Mouse (Mus musculus) forebrain, postnatal 0 days (tissue): ENCODE measurements around the gene Cnnm4. TPM values are rescaled to one million over a fixed set of nuclear protein-coding genes. Genes with fewer than 3 reads are reported as not detected.
"Not testable (repeated sequence)": the region's sequence is repeated elsewhere in the genome, so short reads cannot be mapped to it uniquely, and the experiment has no call there.

Experiments
- ATAC-seq: fragments of 200-750 bp; cut with Nextera tagmentation; 2 replicates; pipeline ENCODE4 v1.8.0; 2017; ENCODE audit warnings: mild to moderate bottlenecking, moderate library complexity
- DNase-seq: peaks from one replicate; pipeline ENCODE4 v3.0.0-alpha.2; 2015
- H3K27ac ChIP-seq: fragments of 300-500 bp; sonication (generic); 2 replicates; pipeline ENCODE4 v1.5.1; 2014; ENCODE audit warnings: low read depth, mild to moderate bottlenecking, antibody characterized with exemption, low read length, moderate library complexity, mixed read lengths
- H3K27me3 ChIP-seq: fragments of 300-500 bp; sonication (generic); 2 replicates; pipeline ENCODE4 v1.6.1; 2014; ENCODE audit warnings: mild to moderate bottlenecking, low read length, mixed read lengths; ENCODE audit not compliant: insufficient read depth
- H3K36me3 ChIP-seq: fragments of 300-500 bp; sonication (generic); 2 replicates; pipeline ENCODE4 v1.6.1; 2014; ENCODE audit warnings: mild to moderate bottlenecking, moderate library complexity; ENCODE audit not compliant: insufficient read depth
- H3K4me1 ChIP-seq: fragments of 300-500 bp; sonication (generic); 2 replicates; pipeline ENCODE4 v1.6.1; 2014; ENCODE audit warnings: antibody characterized with exemption; ENCODE audit not compliant: insufficient read depth
- H3K4me2 ChIP-seq: fragments of 300-500 bp; sonication (generic); 2 replicates; pipeline ENCODE4 v1.6.1; 2014; ENCODE audit warnings: low read depth, mild to moderate bottlenecking, moderate library complexity
- H3K4me3 ChIP-seq: fragments of 300-500 bp; sonication (generic); 2 replicates; pipeline ENCODE4 v1.5.1; 2014; ENCODE audit warnings: low read depth, low read length, mixed read lengths
- H3K9ac ChIP-seq: fragments of 300-500 bp; sonication (generic); 2 replicates; pipeline ENCODE4 v1.6.1; 2014; ENCODE audit warnings: mild to moderate bottlenecking
- H3K9me3 ChIP-seq: fragments of 300-500 bp; sonication (generic); 2 replicates; pipeline ENCODE4 v1.6.1; 2016; ENCODE audit warnings: low read length
- CTCF ChIP-seq: sonication (generic); IDR thresholded peaks from 2 replicates; pipeline ENCODE4 v1.5.1; 2016; ENCODE audit warnings: antibody characterized with exemption, control low read depth, low read depth
- WGBS: fragments of 180-500 bp; shearing (Covaris S2); extraction: QIAGEN DNeasy Blood & Tissue Kit; methylation state at CpG from one replicate; pipeline ENCODE4 v1.1.7; 2014; 5-methylcytosine and 5-hydroxymethylcytosine counted together
- polyA plus RNA-seq: library from polyadenylated mRNA; unstranded; fragments of >200 nt; fragmentation: Nextera tagmentation; extraction: Ambion mirVana; gene quantifications from 2 replicates; pipeline ENCODE4 v1.2.1, GENCODE M21; 2015
- total RNA-seq: library from RNA; depleted of rRNA; stranded (reverse); fragments of >200 nt; gene quantifications from 2 replicates; pipeline ENCODE4 v1.2.3, GENCODE M21; 2014

Gene Cnnm4
- total and polyA plus RNA-seq, 2 experiments from 2014 or later = 9.4 to 14.6 TPM

GRCm38 (mm10) chr1:36533546-36533945, 62.1 kb downstream of the Cnnm4 start:
- DNase-seq (no peak), ATAC-seq (no peak)
- Histone ChIP-seq H3K4me1 (no peaks in the 10 kb centered on the region), H3K27me3 (no peaks in the 10 kb centered on the region), H3K9ac (no peak overlapping the region), H3K9me3 (no peaks in the 10 kb centered on the region), H3K4me3 (no peak overlapping the region), H3K36me3 (peaks cover 6% of the 10 kb centered on the region; the same call in 1 of the 2 replicates), H3K4me2 (no peak overlapping the region), H3K27ac (no peak overlapping the region)
- WGBS = 88% methylated on average over 6 of the region's 6 CpGs
- TF ChIP-seq CTCF = no peak

- H3K4me3 ChIP-seq = no peak overlapping the region
- H3K9ac ChIP-seq = no peak overlapping the region
- ATAC-seq (no peak), DNase-seq (no peak)
- 84% methylated on average over 6 of the region's 6 CpGs for WGBS
- no peak overlapping the region for H3K27ac ChIP-seq
- peaks cover 6% of the 10 kb centered on the region; the same call in 1 of the 2 replicates for H3K36me3 ChIP-seq
- no peaks in the 10 kb centered on the region for H3K9me3 ChIP-seq
- no peak overlapping the region for H3K4me2 ChIP-seq
- no peak for TF ChIP-seq CTCF
- H3K4me1 ChIP-seq = no peaks in the 10 kb centered on the region
- H3K27me3 ChIP-seq = no peaks in the 10 kb centered on the region
Observed at GRCm38 (mm10) chr1:36534595-36535058, 63.2 kb downstream of the Cnnm4 start.

- H3K27ac ChIP-seq = no peak overlapping the region
Observed at GRCm38 (mm10) chr1:36535477-36536396, 64.3 kb downstream of the Cnnm4 start.

GRCm38 (mm10) chr1:36536397-36536728, 64.9 kb downstream of the Cnnm4 start:
- no peak overlapping the region for H3K27ac ChIP-seq
- H3K9me3 ChIP-seq = no peaks in the 10 kb centered on the region
- no peaks in the 10 kb centered on the region for H3K4me1 ChIP-seq
- H3K9ac ChIP-seq = no peak overlapping the region
- H3K36me3 ChIP-seq = peaks cover 10% of the 10 kb centered on the region
- ATAC-seq = no peak
- DNase-seq = no peak
- no peak overlapping the region for H3K4me3 ChIP-seq
- WGBS = 86% methylated on average over 8 of the region's 8 CpGs
- H3K4me2 ChIP-seq = no peak overlapping the region
- H3K27me3 ChIP-seq = no peaks in the 10 kb centered on the region
- no peak for TF ChIP-seq CTCF

More at GRCm38 (mm10) chr1:36535477-36536396, 64.3 kb downstream of the Cnnm4 start:
- WGBS = 82% methylated on average over 11 of the region's 11 CpGs
- DNase-seq (no peak), ATAC-seq (no peak)
- H3K9ac ChIP-seq = no peak overlapping the region
- no peaks in the 10 kb centered on the region for H3K9me3 ChIP-seq
- no peak for TF ChIP-seq CTCF
- H3K4me3 ChIP-seq = no peak overlapping the region
- no peaks in the 10 kb centered on the region for H3K27me3 ChIP-seq
- no peaks in the 10 kb centered on the region for H3K4me1 ChIP-seq
- peaks cover 7% of the 10 kb centered on the region for H3K36me3 ChIP-seq
- H3K4me2 ChIP-seq = no peak overlapping the region

GRCm38 (mm10) chr1:36536783-36537182, 65.4 kb downstream of the Cnnm4 start, which contains the start of gene Ankrd23:
TSS of gene Ankrd23 (minus strand) at chr1:36536883.
- not testable (repeated sequence) for H3K9ac ChIP-seq, H3K9me3 ChIP-seq, H3K27me3 ChIP-seq, H3K27ac ChIP-seq, H3K4me1 ChIP-seq, DNase-seq, H3K4me2 ChIP-seq, H3K4me3 ChIP-seq, ATAC-seq
- 97% methylated on average over 9 of the region's 9 CpGs for WGBS
- H3K36me3 ChIP-seq = peaks cover 14% of the 10 kb centered on the region

GRCm38 (mm10) chr1:36538727-36539126, 67.3 kb downstream of the Cnnm4 start:
- Histone ChIP-seq H3K9me3 (no peaks in the 10 kb centered on the region), H3K27me3 (no peaks in the 10 kb centered on the region), H3K27ac (no peak overlapping the region), H3K9ac (no peak overlapping the region), H3K36me3 (peaks cover 16% of the 10 kb centered on the region), H3K4me1 (no peaks in the 10 kb centered on the region), H3K4me3 (no peak overlapping the region), H3K4me2 (no peak overlapping the region)
- no peak for ATAC-seq
- no peak for TF ChIP-seq CTCF
- no peak for DNase-seq
- WGBS = 79% methylated on average over 4 of the region's 4 CpGs

- DNase-seq = no peak
- H3K36me3 ChIP-seq = peaks cover 16% of the 10 kb centered on the region
- H3K4me3 ChIP-seq = no peak within 1 kb of the TSS
- H3K9ac ChIP-seq = no peak within 1 kb of the TSS
- no peak within 1 kb of the TSS for H3K4me2 ChIP-seq
- no peak within 1 kb of the TSS for H3K27ac ChIP-seq
- H3K4me1 ChIP-seq = no peaks in the 10 kb centered on the region
- no peak for ATAC-seq
- H3K9me3 ChIP-seq = no peaks in the 10 kb centered on the region
- no peak for TF ChIP-seq CTCF
- 76% methylated on average over 9 of the region's 9 CpGs for WGBS
- H3K27me3 ChIP-seq = no peaks in the 10 kb centered on the region
Observed at GRCm38 (mm10) chr1:36539186-36539585, 67.8 kb downstream of the Cnnm4 start, which contains the start of gene Gm42417. TSS of gene Gm42417 (minus strand) at chr1:36539429.
